Mouse (Mus musculus): Measurements from ENCODE around the gene Psme2. TPM values are rescaled to one million over a fixed set of nuclear protein-coding genes. Genes with fewer than 3 reads are reported as not detected.

Gene Psme2
- polyA plus RNA-seq, 1 experiment from 2014 or later = 215 TPM

GRCm38 (mm10) chr14:55578668-55579269 lies 12.1 kb downstream of the Psme2 start:
- peaks cover 20% of the 10 kb centered on the region for H3K36me3 ChIP-seq
- H3K27ac ChIP-seq = peak overlapping the region; percentile 86
- peak; percentile 28 for ATAC-seq (replicated peaks; ENCODE audit: insufficient number of reproducible peaks, insufficient read depth, low FRiP score, low read depth)
- peak overlapping the region; percentile 88 for H3K9ac ChIP-seq
- no peaks in the 10 kb centered on the region for H3K27me3 ChIP-seq
- no peaks in the 10 kb centered on the region for H3K9me3 ChIP-seq (replicated peaks)
- H3K4me2 ChIP-seq = peak overlapping the region; percentile 78
- H3K4me3 ChIP-seq = peak overlapping the region; percentile 79
- H3K4me1 ChIP-seq (replicated peaks) = peaks cover 39% of the 10 kb centered on the region
- WGBS = 22% methylated on average over 6 of the region's 6 CpGs

GRCm38 (mm10) chr14:55577871-55578667 lies 12.8 kb downstream of the Psme2 start, which contains the start of gene Psme1:
Gene Psme1 (plus strand): TSS chr14:55578123.
- peak; percentile 84 for ATAC-seq (replicated peaks; ENCODE audit: insufficient number of reproducible peaks, insufficient read depth, low FRiP score, low read depth)
- H3K27ac ChIP-seq = peak within 1 kb of the TSS; percentile 98
- H3K9ac ChIP-seq = peak within 1 kb of the TSS; percentile 88
- peaks cover 39% of the 10 kb centered on the region for H3K4me1 ChIP-seq (replicated peaks)
- WGBS = under 1% methylated on average over 32 of the region's 32 CpGs
- H3K4me2 ChIP-seq = peak within 1 kb of the TSS; percentile 78
- no peaks in the 10 kb centered on the region for H3K9me3 ChIP-seq (replicated peaks)
- no peaks in the 10 kb centered on the region for H3K27me3 ChIP-seq
- peak within 1 kb of the TSS; percentile 79 for H3K4me3 ChIP-seq
- peaks cover 20% of the 10 kb centered on the region for H3K36me3 ChIP-seq

GRCm38 (mm10) chr14:55576376-55576775 lies 14.5 kb downstream of the Psme2 start:
- H3K4me2 ChIP-seq = peak overlapping the region; percentile 64
- H3K36me3 ChIP-seq = peaks cover 15% of the 10 kb centered on the region
- H3K9ac ChIP-seq = peak overlapping the region; percentile 65; the same call in 1 of the 2 replicates
- H3K4me1 ChIP-seq (replicated peaks) = peaks cover 39% of the 10 kb centered on the region
- H3K4me3 ChIP-seq = peak overlapping the region; percentile 51
- peak overlapping the region; percentile 98 for H3K27ac ChIP-seq
- no peak for ATAC-seq (replicated peaks; ENCODE audit: insufficient number of reproducible peaks, insufficient read depth, low FRiP score, low read depth)
- H3K27me3 ChIP-seq = no peaks in the 10 kb centered on the region
- 50% methylated on average over 16 of the region's 16 CpGs for WGBS
- H3K9me3 ChIP-seq (replicated peaks) = no peaks in the 10 kb centered on the region

DNA sequence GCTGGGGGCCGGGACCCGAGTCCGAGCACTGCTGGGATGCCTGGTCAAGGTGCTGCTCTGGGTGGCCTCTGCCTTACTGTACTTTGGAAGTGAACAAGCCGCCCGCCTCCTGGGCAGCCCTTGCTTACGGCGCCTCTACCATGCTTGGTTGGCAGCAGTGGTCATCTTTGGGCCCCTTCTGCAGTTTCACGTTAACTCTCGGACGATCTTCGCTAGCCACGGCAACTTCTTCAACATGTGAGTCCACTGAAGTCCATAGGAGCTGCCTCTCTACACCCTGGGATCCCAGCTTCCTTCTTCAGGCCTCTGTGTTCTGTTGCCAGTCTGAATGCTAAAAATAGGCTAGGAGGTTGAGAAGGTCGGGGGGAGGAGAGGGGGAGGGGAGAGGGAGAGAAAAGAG lies 15.2 kb downstream of the Psme2 start:
- WGBS = 28% methylated on average over 13 of the region's 13 CpGs
- Histone ChIP-seq H3K4me2 (peak overlapping the region; percentile 64), H3K4me1 (replicated peaks) (peaks cover 43% of the 10 kb centered on the region), H3K36me3 (peaks cover 9% of the 10 kb centered on the region), H3K27ac (peak overlapping the region; percentile 98), H3K4me3 (peak overlapping the region; percentile 51), H3K9me3 (replicated peaks) (no peaks in the 10 kb centered on the region), H3K27me3 (no peaks in the 10 kb centered on the region), H3K9ac (peak overlapping the region; percentile 65)
- ATAC-seq (replicated peaks; ENCODE audit: insufficient number of reproducible peaks, insufficient read depth, low FRiP score, low read depth) = 0 out of 2 replicates have a peak, but pooled peaks have one; percentile 28

- Histone ChIP-seq H3K27ac (peak within 1 kb of the TSS; percentile 98), H3K9me3 (replicated peaks) (no peaks in the 10 kb centered on the region), H3K27me3 (no peaks in the 10 kb centered on the region), H3K4me3 (peak within 1 kb of the TSS; percentile 51), H3K4me2 (peak within 1 kb of the TSS; percentile 64), H3K9ac (peak within 1 kb of the TSS; percentile 65), H3K4me1 (replicated peaks) (peaks cover 47% of the 10 kb centered on the region), H3K36me3 (peaks cover 6% of the 10 kb centered on the region; the same call in 1 of the 2 replicates)
- 40% methylated on average over 8 of the region's 8 CpGs for WGBS
- peak; percentile 62 for ATAC-seq (replicated peaks; ENCODE audit: insufficient number of reproducible peaks, insufficient read depth, low FRiP score, low read depth)
Observed at GRCm38 (mm10) chr14:55575302-55575701, 15.6 kb downstream of the Psme2 start, which contains the start of gene Fitm1. Gene Fitm1 (plus strand): TSS chr14:55575617.

GRCm38 (mm10) chr14:55571760-55572159 lies 19.2 kb downstream of the Psme2 start:
- peaks cover 34% of the 10 kb centered on the region for H3K4me1 ChIP-seq (replicated peaks)
- H3K9ac ChIP-seq = no peak overlapping the region
- ATAC-seq (replicated peaks; ENCODE audit: insufficient number of reproducible peaks, insufficient read depth, low FRiP score, low read depth) = no peak
- H3K9me3 ChIP-seq (replicated peaks) = no peaks in the 10 kb centered on the region
- no peaks in the 10 kb centered on the region for H3K27me3 ChIP-seq
- peaks cover 24% of the 10 kb centered on the region for H3K36me3 ChIP-seq
- H3K27ac ChIP-seq = no peak overlapping the region
- H3K4me2 ChIP-seq = no peak overlapping the region
- H3K4me3 ChIP-seq = no peak overlapping the region

- no peak overlapping the region for H3K9ac ChIP-seq
- ATAC-seq (replicated peaks; ENCODE audit: insufficient number of reproducible peaks, insufficient read depth, low FRiP score, low read depth) = no peak
- H3K27ac ChIP-seq = peak overlapping the region; percentile 39
- no peak overlapping the region for H3K4me3 ChIP-seq
- 71% methylated on average over 2 of the region's 2 CpGs for WGBS
- no peak overlapping the region for H3K4me2 ChIP-seq
- H3K36me3 ChIP-seq = peaks cover 35% of the 10 kb centered on the region
- no peaks in the 10 kb centered on the region for H3K27me3 ChIP-seq
- peaks cover 24% of the 10 kb centered on the region for H3K4me1 ChIP-seq (replicated peaks)
- no peaks in the 10 kb centered on the region for H3K9me3 ChIP-seq (replicated peaks)
Observed at GRCm38 (mm10) chr14:55570588-55570987, 20.3 kb downstream of the Psme2 start.

DNA sequence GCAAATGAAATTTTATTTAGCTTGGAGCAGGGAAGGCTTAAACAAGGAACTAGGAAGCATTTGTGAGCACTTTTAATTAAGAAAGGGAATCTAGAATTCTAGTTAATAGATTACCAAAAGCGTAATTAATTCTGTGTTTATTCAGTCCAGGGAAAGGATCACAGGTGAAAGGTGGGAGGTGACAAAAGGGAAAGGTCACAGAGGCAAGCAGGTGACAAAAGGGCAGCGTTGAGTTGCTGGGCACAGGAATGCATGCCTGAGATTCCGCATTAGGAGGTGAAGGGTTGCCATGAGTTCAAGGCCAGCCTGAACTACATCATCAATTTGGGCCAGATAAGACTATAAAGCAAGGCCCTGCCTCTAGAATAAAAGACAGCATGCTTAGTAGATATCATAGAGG lies 23.4 kb downstream of the Psme2 start:
- Histone ChIP-seq H3K9ac (no peak overlapping the region), H3K9me3 (replicated peaks) (no peaks in the 10 kb centered on the region), H3K4me3 (no peak overlapping the region), H3K36me3 (peaks cover 57% of the 10 kb centered on the region), H3K4me2 (no peak overlapping the region), H3K27ac (no peak overlapping the region), H3K27me3 (no peaks in the 10 kb centered on the region), H3K4me1 (replicated peaks) (peaks cover 9% of the 10 kb centered on the region)
- 77% methylated on average over 3 of the region's 3 CpGs for whole genome bisulfite sequencing
- no peak for ATAC-seq (replicated peaks; ENCODE audit: insufficient number of reproducible peaks, insufficient read depth, low FRiP score, low read depth)

DNA sequence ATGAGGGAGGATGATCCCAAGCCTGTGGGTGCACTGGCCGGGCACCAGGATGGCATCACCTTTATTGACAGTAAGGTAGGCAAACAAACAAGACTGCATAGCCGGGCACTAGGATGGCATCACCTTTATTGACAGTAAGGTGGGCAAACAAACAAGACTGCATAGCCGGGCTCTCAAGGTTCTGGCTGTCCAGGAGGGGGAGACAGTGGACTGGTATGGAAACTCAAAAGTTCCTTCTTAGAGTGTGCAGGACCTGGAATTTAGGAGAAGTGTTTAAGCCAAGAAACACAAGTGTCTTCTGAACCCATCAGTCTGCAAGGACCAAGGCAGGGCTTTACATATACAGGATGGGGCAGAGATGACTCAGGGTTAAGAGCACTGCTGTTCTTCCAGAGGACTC lies 25.2 kb downstream of the Psme2 start:
- Histone ChIP-seq H3K9ac (no peak overlapping the region), H3K27me3 (no peaks in the 10 kb centered on the region), H3K9me3 (replicated peaks) (no peaks in the 10 kb centered on the region), H3K4me1 (replicated peaks) (peaks cover 20% of the 10 kb centered on the region), H3K4me2 (no peak overlapping the region), H3K36me3 (peaks cover 57% of the 10 kb centered on the region), H3K4me3 (no peak overlapping the region), H3K27ac (no peak overlapping the region)
- 88% methylated on average over 3 of the region's 3 CpGs for WGBS
- no peak for ATAC-seq (replicated peaks; ENCODE audit: insufficient number of reproducible peaks, insufficient read depth, low FRiP score, low read depth)

- H3K4me2 ChIP-seq = no peak overlapping the region
- no peaks in the 10 kb centered on the region for H3K27me3 ChIP-seq
- peaks cover 48% of the 10 kb centered on the region for H3K36me3 ChIP-seq
- 83% methylated on average over 11 of the region's 11 CpGs for WGBS
- no peak overlapping the region for H3K27ac ChIP-seq
- no peak overlapping the region for H3K4me3 ChIP-seq
- no peak overlapping the region for H3K9ac ChIP-seq
- peaks cover 17% of the 10 kb centered on the region for H3K4me1 ChIP-seq (replicated peaks)
- H3K9me3 ChIP-seq (replicated peaks) = no peaks in the 10 kb centered on the region
- no peak for ATAC-seq (replicated peaks; ENCODE audit: insufficient number of reproducible peaks, insufficient read depth, low FRiP score, low read depth)
Observed at GRCm38 (mm10) chr14:55563249-55563648, 27.7 kb downstream of the Psme2 start.

GRCm38 (mm10) chr14:55561860-55562259 lies 29.1 kb downstream of the Psme2 start:
- no peak overlapping the region for H3K27ac ChIP-seq
- H3K4me1 ChIP-seq (replicated peaks) = peaks cover 21% of the 10 kb centered on the region
- H3K27me3 ChIP-seq = no peaks in the 10 kb centered on the region
- no peak for ATAC-seq (replicated peaks; ENCODE audit: insufficient number of reproducible peaks, insufficient read depth, low FRiP score, low read depth)
- no peak overlapping the region for H3K4me3 ChIP-seq
- no peak overlapping the region for H3K9ac ChIP-seq
- peaks cover 34% of the 10 kb centered on the region for H3K36me3 ChIP-seq
- 86% methylated on average over 10 of the region's 10 CpGs for WGBS
- no peak overlapping the region for H3K4me2 ChIP-seq
- H3K9me3 ChIP-seq (replicated peaks) = no peaks in the 10 kb centered on the region
